Mouse (Mus musculus): ENCODE measurements around the gene Zxdc. TPM values are rescaled to one million over a fixed set of nuclear protein-coding genes. Genes with fewer than 3 reads are reported as not detected.

Gene Zxdc
- total RNA-seq, 2 experiments from 2014 or later = 23.8 to 24.0 TPM

DNA sequence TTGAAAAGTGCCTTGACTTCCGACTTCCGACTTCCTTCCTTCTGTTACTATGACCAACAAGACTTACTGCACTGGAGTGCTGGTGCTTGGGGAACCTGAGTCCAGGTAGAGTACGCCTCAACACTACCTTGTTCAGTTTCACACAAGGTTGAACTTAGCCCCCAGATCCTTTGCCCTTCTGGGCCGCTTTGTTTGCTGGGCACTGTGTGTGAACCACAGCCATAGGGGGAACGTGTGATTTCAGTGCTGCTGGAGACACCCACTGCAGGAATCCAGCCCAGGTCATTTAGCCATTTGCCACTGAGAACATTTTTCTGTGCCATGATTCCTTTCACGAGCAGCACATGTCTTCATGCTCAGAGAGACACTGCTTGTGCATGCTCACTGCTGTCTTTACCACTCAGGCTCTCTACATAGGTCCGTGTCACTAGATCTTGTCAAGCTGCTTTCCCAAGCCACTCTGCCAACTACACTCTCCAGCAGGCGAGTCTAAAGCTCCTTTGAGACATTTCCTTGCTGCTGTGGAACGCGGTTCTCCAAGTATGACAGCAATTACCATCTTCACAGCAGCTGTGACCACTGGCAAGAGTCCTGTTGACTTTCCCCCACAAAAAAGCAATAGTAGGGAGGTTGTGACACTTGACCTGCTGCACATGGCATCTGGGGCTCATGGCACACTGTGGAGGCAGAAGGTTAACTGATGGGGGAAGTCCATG is 67.1 kb downstream of the Zxdc start:
- intact Hi-C loops (cut with DNase I) = no loop called here
- no peak for DNase-seq (ENCODE audit: extremely low spot score in 1 of 2, low spot score in 2 of 2)

DNA sequence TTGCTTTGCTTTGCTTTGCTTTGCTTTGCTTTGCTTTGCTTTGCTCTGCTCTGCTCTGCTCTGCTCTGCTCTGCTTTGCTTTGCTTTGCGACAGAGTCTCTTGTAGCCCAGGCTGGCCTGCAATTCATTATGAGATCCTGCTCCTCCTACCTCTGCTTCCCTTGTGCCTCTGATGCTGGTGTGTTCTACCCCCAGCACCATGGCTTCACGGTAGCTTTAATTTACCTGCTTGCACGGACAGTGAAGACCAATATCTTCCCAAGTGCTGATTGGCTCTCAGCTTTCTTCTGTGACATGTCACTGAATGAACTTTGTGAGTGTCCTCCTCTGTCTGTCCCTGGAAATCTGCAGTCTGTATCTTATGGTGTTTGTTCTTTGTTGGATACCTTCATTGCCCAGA is 67.7 kb downstream of the Zxdc start:
- DNase-seq (ENCODE audit: extremely low spot score in 1 of 2, low spot score in 2 of 2) = no peak
- intact Hi-C loops (cut with DNase I) = no loop called here

DNA sequence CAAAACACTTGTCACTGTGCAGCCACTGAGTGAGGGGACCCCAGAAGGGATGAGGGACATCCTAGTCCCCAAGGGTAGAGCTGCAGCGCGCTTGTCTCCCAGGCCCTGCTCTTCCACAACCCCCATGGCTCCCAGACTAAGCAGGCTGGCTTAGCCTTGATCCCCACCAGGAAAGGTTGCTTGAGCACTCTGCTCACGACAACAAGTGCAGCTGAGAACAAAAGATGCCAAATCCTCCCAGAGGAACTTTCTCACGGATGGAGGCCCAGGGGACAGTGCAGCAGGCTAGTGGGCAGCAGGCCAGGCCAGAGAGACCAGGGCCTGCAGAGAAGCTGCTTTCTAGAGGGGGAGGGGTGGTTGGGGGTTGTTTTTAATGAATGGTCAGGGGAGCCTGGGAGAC is 77.6 kb downstream of the Zxdc start:
- DNase-seq (ENCODE audit: extremely low spot score in 1 of 2, low spot score in 2 of 2) = peak in 1 of 2 experiments; percentile 64
- intact Hi-C loops (cut with DNase I) = no loop called here

DNA sequence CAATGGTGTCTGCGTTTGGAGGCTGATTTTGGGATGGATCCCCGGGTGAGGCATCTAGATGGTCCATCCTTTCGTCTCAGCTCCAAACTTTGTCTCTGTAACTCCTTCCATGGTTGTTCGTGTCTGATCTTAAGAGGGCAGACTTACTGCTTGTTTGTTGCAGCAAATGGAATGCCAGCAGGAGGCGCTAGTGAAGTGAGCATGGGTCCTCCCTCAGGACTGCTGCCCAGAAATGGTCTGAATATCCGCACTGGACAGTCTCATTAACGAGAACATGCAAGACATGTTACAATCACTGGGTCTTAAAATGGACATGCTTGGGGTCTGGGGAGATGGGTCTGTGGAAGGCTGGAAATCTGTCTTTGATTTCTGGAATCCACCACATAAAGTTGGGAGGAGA is 80.9 kb downstream of the Zxdc start:
- DNase-seq (ENCODE audit: extremely low spot score in 1 of 2, low spot score in 2 of 2) = peak; percentile 70 to 87
- intact Hi-C loops (cut with DNase I) = loop anchor here (5.0 kb wide), 1 partner anchor 67 kb away; no protein-coding TSS in a partner anchor

DNA sequence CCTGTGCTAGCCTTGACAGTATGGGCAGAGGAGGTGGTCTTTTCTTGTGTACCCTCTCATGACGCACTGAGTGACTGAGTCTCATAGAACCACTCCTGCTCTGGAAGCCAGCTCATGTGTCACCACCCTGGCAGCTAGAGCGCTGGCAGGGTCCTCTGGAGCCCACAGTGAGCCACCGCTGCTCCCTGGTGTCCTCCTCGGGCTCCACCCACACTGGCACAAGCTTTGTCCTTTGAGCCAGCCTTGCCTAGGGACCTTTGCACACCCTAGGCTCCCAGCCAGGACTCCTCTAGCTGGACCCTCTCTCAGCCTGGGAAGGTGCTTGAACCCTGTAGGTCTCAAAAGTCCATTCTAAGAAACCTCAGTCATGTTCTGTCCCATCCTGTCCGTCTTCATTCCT is 81.4 kb downstream of the Zxdc start:
- intact Hi-C loops (cut with DNase I) = loop anchor here (5.0 kb wide), 1 partner anchor 67 kb away; no protein-coding TSS in a partner anchor
- no peak for DNase-seq (ENCODE audit: extremely low spot score in 1 of 2, low spot score in 2 of 2)

DNA sequence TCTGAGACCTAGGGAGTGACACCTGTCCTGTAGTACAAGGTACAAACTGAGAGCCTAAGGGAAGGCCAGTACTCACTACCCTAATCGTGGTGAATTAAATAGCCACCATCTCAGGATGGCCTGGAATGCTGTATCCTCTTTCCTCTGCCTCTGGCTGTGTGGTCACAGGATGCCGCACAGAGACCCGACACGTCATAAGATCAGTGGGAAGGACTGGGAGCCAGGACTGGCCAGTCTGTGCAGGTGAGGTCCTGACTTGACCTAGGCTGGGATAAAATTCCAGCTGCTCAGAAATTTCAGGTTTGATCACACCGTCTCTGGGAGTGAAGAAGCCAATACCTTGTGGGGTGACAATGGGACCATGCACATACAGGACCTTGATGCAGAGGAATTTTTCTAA is 82.2 kb downstream of the Zxdc start:
- intact Hi-C loops (cut with DNase I) = loop anchor here (5.0 kb wide), 1 partner anchor 66 kb away; no protein-coding TSS in a partner anchor
- no peak for DNase-seq (ENCODE audit: extremely low spot score in 1 of 2, low spot score in 2 of 2)

DNA sequence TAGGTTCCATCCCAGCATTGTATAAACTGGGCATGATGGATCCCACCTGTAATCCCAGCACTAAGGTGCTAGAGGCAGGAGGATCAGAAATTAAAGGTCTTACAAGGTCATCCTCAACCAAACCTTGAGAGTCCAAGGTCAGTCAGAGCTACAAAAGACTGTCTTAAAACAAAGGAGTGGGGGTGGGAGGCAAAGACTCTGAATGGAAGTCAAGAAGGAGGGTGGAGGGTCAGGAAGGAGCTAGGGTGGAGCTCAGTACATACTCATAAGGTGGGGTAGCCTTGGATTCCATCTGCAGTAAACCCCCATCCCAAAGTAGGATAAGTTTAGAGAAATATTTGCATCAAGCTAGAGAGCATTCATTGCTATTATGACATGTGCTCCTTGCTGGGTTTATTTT is 83.3 kb downstream of the Zxdc start:
- DNase-seq (ENCODE audit: extremely low spot score in 1 of 2, low spot score in 2 of 2) = no peak
- intact Hi-C loops (cut with DNase I) = loop anchor here (5.0 kb wide), 1 partner anchor 65 kb away; no protein-coding TSS in a partner anchor

Other genes starting within 250 kb of the Zxdc start
- not detected for gene Vmn1r51, start 246.9 kb upstream of the Zxdc start, total RNA-seq (2021)
- not detected for gene Vmn1r52, start 194.7 kb upstream of the Zxdc start, total RNA-seq (2021)
- gene V1ra8, start 166.7 kb upstream of the Zxdc start, total RNA-seq (2021) = not detected
- gene Vmn1r53, start 145.1 kb upstream of the Zxdc start, total RNA-seq (2021) = not detected
- not detected for gene Vmn1r54, start 123.2 kb upstream of the Zxdc start, total RNA-seq (2021)
- gene BC048671, start 68.3 kb upstream of the Zxdc start, total RNA-seq (2021) = not detected
- not detected for gene Chst13, start 44.3 kb upstream of the Zxdc start, total RNA-seq (2021)
- gene Uroc1, start 36.2 kb upstream of the Zxdc start, total RNA-seq (2021) = not detected
- gene Cfap100, start 59.3 kb downstream of the Zxdc start, total RNA-seq (2021) = 1 to 10 TPM; 4.9 to 6.5 TPM
- gene Klf15, start 93.1 kb downstream of the Zxdc start, total RNA-seq (2021) = 10 to 100 TPM; 12.9 to 22.0 TPM
- gene Aldh1l1, start 116.9 kb downstream of the Zxdc start, total RNA-seq (2021) = 10 to 100 TPM; 44.5 to 57.4 TPM
- gene Slc41a3, start 235.2 kb downstream of the Zxdc start, total RNA-seq (2021) = 1 to 10 TPM; 6.7 to 7.2 TPM